In genomic region chr4:136304181-136304580, GRCm38 (mm10) we compare ENCODE assay signal across 20 mouse cellular contexts. TPM values are rescaled to one million over a fixed set of nuclear protein-coding genes. Genes with fewer than 3 reads are reported as not detected.
A peak's percentile ranks its signal among the peaks of the same experiment; 100 is the strongest.
DNase-seq lines count a peak whose midpoint lies in the region; ATAC-seq and TF ChIP-seq lines count a peak whose summit lies in the region.
"Had no signal": no experiment of that assay in that cellular context is flagged by ENCODE, and none has a peak within 500 bp of the region (broad histone marks: within the 10 kb centered on the region; RNA-seq: fewer than 3 reads in every experiment).

No protein-coding gene starts in this region.

- H3K9me3 ChIP-seq in lung, embryonic 15.5 days: no peaks in the 10 kb centered on the region
- no peaks in the 10 kb centered on the region for H3K9me3 ChIP-seq in forebrain, embryonic 10.5 days
- H3K9me3 ChIP-seq in intestine, embryonic 15.5 days: no peaks in the 10 kb centered on the region
- H3K9me3 ChIP-seq: heart, embryonic 10.5 days; neural tube, embryonic 13.5 days had no signal

- POLR2A ChIA-PET in Patski (lab: Charles Lee): interaction anchor here (0.6 kb wide), 1 partner anchor 17 kb away, joined by 3 read pairs; no protein-coding TSS in a partner anchor

- DNase-seq in heart, postnatal 4 days: peak; percentile 44
- no peak for DNase-seq in heart, adult 9 months (ENCODE audit: low spot score in 2 of 2)
- DNase-seq in 3T3-L1 (ENCODE audit: low read depth, low spot score) (peak; percentile 69), Patski (ENCODE audit: low read depth, low spot score) (peak; percentile 68)
- DNase-seq in forebrain, embryonic 10.5 days (ENCODE audit: extremely low spot score, low spot score): no peak
- DNase-seq in left cerebral cortex, adult 11 months (ENCODE audit: low spot score): no peak
- DNase-seq: adrenal gland, postnatal 10 days; cerebellum, adult 11 months; gastrocnemius, postnatal 10 days; liver; liver, postnatal 0 days; right cerebral cortex, postnatal 25 days; thymus, postnatal 25 days had no signal

- no peak for ATAC-seq in Patski
- ATAC-seq in lung, embryonic 15.5 days (ENCODE audit: borderline replicate concordance, extremely low read depth, low FRiP score, low TSS enrichment): no peak
- ATAC-seq in intestine, embryonic 15.5 days: no peak
- ATAC-seq: liver, postnatal 0 days had no signal

- CTCF ChIA-PET in Patski (lab: Charles Lee): interaction anchor here (1.6 kb wide), 1 partner anchor 11 kb away, joined by 3 read pairs; no protein-coding TSS in a partner anchor

- no peaks in the 10 kb centered on the region for H3K27me3 ChIP-seq in Patski
- no peaks in the 10 kb centered on the region for H3K27me3 ChIP-seq in lung, embryonic 15.5 days
- no peaks in the 10 kb centered on the region for H3K27me3 ChIP-seq in forebrain, embryonic 10.5 days (ENCODE audit: poor library complexity, severe bottlenecking)
- H3K27me3 ChIP-seq in intestine, embryonic 15.5 days (replicated peaks): no peaks in the 10 kb centered on the region
- H3K27me3 ChIP-seq: embryonic facial prominence, embryonic 13.5 days; neural tube, embryonic 13.5 days had no signal

- TF ChIP-seq CTCF in Patski (IDR thresholded peaks at IDR 0.05): no peak

- H3K4me2 ChIP-seq in lung, embryonic 15.5 days: no peak overlapping the region
- no peak overlapping the region for H3K4me2 ChIP-seq in intestine, embryonic 15.5 days (replicated peaks)
- H3K4me2 ChIP-seq: embryonic facial prominence, embryonic 13.5 days; midbrain, embryonic 11.5 days; neural tube, embryonic 13.5 days had no signal

- H3K4me3 ChIP-seq in lung, embryonic 15.5 days: no peak overlapping the region
- no peak overlapping the region for H3K4me3 ChIP-seq in forebrain, embryonic 10.5 days
- H3K4me3 ChIP-seq in intestine, embryonic 15.5 days (replicated peaks): no peak overlapping the region
- H3K4me3 ChIP-seq: embryonic facial prominence, embryonic 13.5 days; heart, embryonic 10.5 days; neural tube, embryonic 13.5 days had no signal

- peak overlapping the region; percentile 38; the same call in 1 of the 2 replicates for H3K27ac ChIP-seq in lung, embryonic 15.5 days
- H3K27ac ChIP-seq in forebrain, embryonic 10.5 days: no peak overlapping the region
- H3K27ac ChIP-seq in intestine, embryonic 15.5 days: no peak overlapping the region
- H3K27ac ChIP-seq: embryonic facial prominence, embryonic 13.5 days; heart, embryonic 10.5 days; neural tube, embryonic 13.5 days had no signal

- H3K4me1 ChIP-seq in lung, embryonic 15.5 days: peaks cover 7% of the 10 kb centered on the region; the same call in 1 of the 2 replicates
- peaks cover 4% of the 10 kb centered on the region for H3K4me1 ChIP-seq in forebrain, embryonic 10.5 days
- no peaks in the 10 kb centered on the region; the same call in 1 of the 2 replicates for H3K4me1 ChIP-seq in intestine, embryonic 15.5 days (replicated peaks)

- no peak overlapping the region for H3K9ac ChIP-seq in lung, embryonic 15.5 days
- no peak overlapping the region for H3K9ac ChIP-seq in intestine, embryonic 15.5 days
- H3K9ac ChIP-seq: embryonic facial prominence, embryonic 13.5 days; liver, postnatal 0 days; neural tube, embryonic 13.5 days had no signal

- H3K36me3 ChIP-seq in lung, embryonic 15.5 days: no peaks in the 10 kb centered on the region
- H3K36me3 ChIP-seq in forebrain, embryonic 10.5 days (replicated peaks): no peaks in the 10 kb centered on the region
- H3K36me3 ChIP-seq in intestine, embryonic 15.5 days: no peaks in the 10 kb centered on the region
- H3K36me3 ChIP-seq: embryonic facial prominence, embryonic 13.5 days; heart, embryonic 10.5 days; neural tube, embryonic 13.5 days had no signal

- 35% methylated on average over 2 of the region's 2 CpGs for WGBS in lung, embryonic 15.5 days
- WGBS in forebrain, embryonic 10.5 days: 43% methylated on average over 2 of the region's 2 CpGs
- WGBS in intestine, embryonic 15.5 days: 44% methylated on average over 2 of the region's 2 CpGs

- in situ Hi-C loops in Patski (cut with MboI; ENCODE audit: low pct_unique_long_range_greater_than_20kb): no loop called here

RNA-seq across cellular contexts. Expression of gene Hnrnpr, which starts 6.6 kb away (rescaled TPM):
- 10 to 100 TPM; 91.9 to 99.3 TPM for total RNA-seq in heart, postnatal 4 days (2021)
- polyA plus RNA-seq in Patski (2021): 70.2 TPM
- 185 and 187 TPM in 2 replicates for polyA plus RNA-seq in lung, embryonic 15.5 days (2015; fragmentation: Nextera tagmentation; extraction: Ambion mirVana)
- 231 and 248 TPM in 2 replicates for polyA plus RNA-seq in forebrain, embryonic 10.5 days (2016; fragmentation: Nextera tagmentation; extraction: Ambion mirVana)
- 128 and 129 TPM in 2 replicates for polyA plus RNA-seq in intestine, embryonic 15.5 days (2015; fragmentation: Nextera tagmentation; extraction: Ambion mirVana)

RNA-seq across cellular contexts. Expression of gene Zfp46, which starts 19.7 kb away (rescaled TPM):
- 10 to 100 TPM; 47.0 to 50.1 TPM for total RNA-seq in heart, postnatal 4 days (2021)
- polyA plus RNA-seq in Patski (2021): 13.0 TPM
- 23.9 and 25.6 TPM in 2 replicates for polyA plus RNA-seq in lung, embryonic 15.5 days (2015; fragmentation: Nextera tagmentation; extraction: Ambion mirVana)
- polyA plus RNA-seq in forebrain, embryonic 10.5 days (2016; fragmentation: Nextera tagmentation; extraction: Ambion mirVana): 21.1 and 21.8 TPM in 2 replicates
- polyA plus RNA-seq in intestine, embryonic 15.5 days (2015; fragmentation: Nextera tagmentation; extraction: Ambion mirVana): 16.0 and 16.8 TPM in 2 replicates

RNA-seq across cellular contexts. Expression of gene Tcea3, which starts 56.7 kb away (rescaled TPM):
- total RNA-seq in heart, postnatal 4 days (2021): 10 to 100 TPM; 55.2 to 56.7 TPM
- 0.15 TPM for polyA plus RNA-seq in Patski (2021)
- 16.9 and 17.2 TPM in 2 replicates for polyA plus RNA-seq in lung, embryonic 15.5 days (2015; fragmentation: Nextera tagmentation; extraction: Ambion mirVana)
- 0.49 and 0.77 TPM in 2 replicates for polyA plus RNA-seq in forebrain, embryonic 10.5 days (2016; fragmentation: Nextera tagmentation; extraction: Ambion mirVana)
- polyA plus RNA-seq in intestine, embryonic 15.5 days (2015; fragmentation: Nextera tagmentation; extraction: Ambion mirVana): 18.3 and 19.0 TPM in 2 replicates
- total RNA-seq: hematopoietic stem cell, adult 5-6 weeks had no signal

Comparison
In these comparisons a context has a peak if more than half of its experiments do, and no peak if none do; other contexts are left out.
1. DNase-seq: peak in heart, postnatal 4 days (single experiment), 3T3-L1 (single experiment) and Patski (single experiment); none in heart, adult 9 months (0 of 2), forebrain, embryonic 10.5 days (single experiment) and left cerebral cortex, adult 11 months (single experiment).
2. RNA of gene Tcea3, which starts 56.7 kb away (polyA plus RNA-seq): 18.3 to 19.0 TPM in intestine, embryonic 15.5 days and 16.9 to 17.2 TPM in lung, embryonic 15.5 days; 0.49 to 0.77 TPM in forebrain, embryonic 10.5 days and 0.15 TPM in Patski (single experiment); every median in the first group is over 10 times any median in the second.